ENCODE assay signal across 8 mouse cellular contexts in genomic region chr15:3232168-3232835, GRCm38 (mm10). TPM values are rescaled to one million over a fixed set of nuclear protein-coding genes. Genes with fewer than 3 reads are reported as not detected.
DNase-seq lines count a peak whose midpoint lies in the region; ATAC-seq and TF ChIP-seq lines count a peak whose summit lies in the region.

No protein-coding gene starts in this region.

- H3K27me3 ChIP-seq in kidney, adult 2 months (replicated peaks; ENCODE audit: control insufficient read depth, insufficient read depth, low read length) = no peaks in the 10 kb centered on the region

- 36% methylated on average over 9 of the region's 9 CpGs for WGBS in kidney, adult 2 months

- H3K4me3 ChIP-seq in kidney, adult 2 months (ENCODE audit: insufficient read depth, low read depth, low read length) = no peak overlapping the region

- peak overlapping the region; percentile 63; the same call in 1 of the 2 replicates for H3K27ac ChIP-seq in kidney, adult 2 months (ENCODE audit: insufficient read depth, low read depth, low read length)

- ATAC-seq in inflammation-experienced regulatory T-cells, adult 6 months = no peak

- no peak for TF ChIP-seq CTCF in kidney, adult 2 months (conservative IDR thresholded peaks at IDR 0.05; ENCODE audit: insufficient read depth, insufficient read length, low read depth, low read length)

- no peak for TF ChIP-seq POLR2A in kidney, adult 2 months (IDR thresholded peaks at IDR 0.05; ENCODE audit: low read depth, low read length)

- DNase-seq in layer of hippocampus, adult 11-12 months (ENCODE audit: low spot score) = peak; percentile 8
- DNase-seq in layer of hippocampus, postnatal 25 days (ENCODE audit: extremely low spot score in 1 of 2, low spot score in 1 of 2) = no peak
- peak; percentile 74 for DNase-seq in embryo, embryonic 11 days
- peak; percentile 76 for DNase-seq in kidney, adult 2 months
- DNase-seq in lung, postnatal 36 days = peak; percentile 63
- DNase-seq in thymus, postnatal 36 days = no peak
- no peak for DNase-seq in urinary bladder, postnatal 14 days (ENCODE audit: low spot score)

- no peaks in the 10 kb centered on the region for H3K36me3 ChIP-seq in kidney, adult 2 months (ENCODE audit: control insufficient read depth, insufficient read depth, low read length)

- H3K4me1 ChIP-seq in kidney, adult 2 months (ENCODE audit: control insufficient read depth, insufficient read depth, low read length) = peaks cover 8% of the 10 kb centered on the region; the same call in 1 of the 2 replicates

RNA-seq across cellular contexts. Expression of gene Selenop, which starts 36.0 kb away (rescaled TPM):
- 100 to 1,000 TPM; 290 to 344 TPM for total RNA-seq in layer of hippocampus, postnatal 25 days (2021)
- 451 and 505 TPM in 2 replicates for polyA plus RNA-seq in kidney, adult 2 months (2012; rRNA removed)
- polyA plus RNA-seq in inflammation-experienced regulatory T-cells, adult 6 months (2017; shearing (Covaris generic)) = 100 to 1,000 TPM in 2 of 3 experiments, 10 to 100 TPM in 1; 95.3 to 160 (median 152) TPM

Comparison
In these comparisons a context has a peak if more than half of its experiments do, and no peak if none do; other contexts are left out.
1. DNase-seq: peak in layer of hippocampus, adult 11-12 months (single experiment), embryo, embryonic 11 days (single experiment), kidney, adult 2 months (single experiment) and lung, postnatal 36 days (single experiment); none in layer of hippocampus, postnatal 25 days (0 of 2), thymus, postnatal 36 days (0 of 2) and urinary bladder, postnatal 14 days (single experiment).